Comparison of ENCODE assay signal across 14 mouse cellular contexts in the genomic region with DNA sequence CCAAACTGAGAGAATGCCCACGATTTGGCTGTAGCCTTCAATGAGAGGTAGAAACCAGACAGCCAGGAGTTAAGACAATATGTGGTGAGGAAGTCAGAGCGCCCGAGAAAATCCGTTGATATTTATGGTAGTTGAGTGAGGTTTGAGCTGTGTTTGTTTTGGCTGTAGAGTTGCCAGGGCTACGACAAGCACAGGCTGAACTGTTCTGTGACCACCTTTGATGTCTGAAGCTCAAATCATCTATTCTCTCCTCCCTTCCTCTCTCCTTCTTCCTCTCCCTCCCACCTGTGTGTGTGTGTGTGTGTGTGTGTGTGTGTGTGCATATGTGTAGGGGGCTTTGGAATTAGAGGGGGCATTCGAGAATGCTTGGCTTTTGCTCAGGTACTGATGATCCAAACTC. TPM values are rescaled to one million over a fixed set of nuclear protein-coding genes. Genes with fewer than 3 reads are reported as not detected.
DNase-seq lines count a peak whose midpoint lies in the region; ATAC-seq and TF ChIP-seq lines count a peak whose summit lies in the region.
"Had no signal": no experiment of that assay in that cellular context is flagged by ENCODE, and none has a peak within 500 bp of the region (broad histone marks: within the 10 kb centered on the region; RNA-seq: fewer than 3 reads in every experiment).

No protein-coding gene starts in this region.

- H3K4me2 ChIP-seq in heart, embryonic 15.5 days, result 0 out of 2 replicates have a peak overlapping the region, but pooled peaks have one; percentile 15
- no peak overlapping the region for H3K4me2 ChIP-seq in limb, embryonic 14.5 days (replicated peaks; ENCODE audit: low read depth, low read length, severe bottlenecking)
- H3K4me2 ChIP-seq: stomach, embryonic 15.5 days had no signal

- no peak for TF ChIP-seq POLR2A in limb, embryonic 14.5 days (IDR thresholded peaks at IDR 0.05; ENCODE audit: borderline replicate concordance, extremely low read depth, insufficient read depth, insufficient read length)

- no peak for ATAC-seq in heart, embryonic 15.5 days (replicated peaks; ENCODE audit: insufficient number of reproducible peaks, insufficient read depth, low FRiP score, low read depth)
- ATAC-seq in limb, embryonic 14.5 days (ENCODE audit: low FRiP score, low read depth), result no peak
- ATAC-seq in erythroblast, adult 5-6 weeks (replicated peaks; ENCODE audit: low FRiP score, poor library complexity, severe bottlenecking), result no peak
- ATAC-seq: forebrain, postnatal 0 days had no signal

- no peaks in the 10 kb centered on the region for H3K36me3 ChIP-seq in heart, embryonic 15.5 days
- H3K36me3 ChIP-seq in limb, embryonic 14.5 days (ENCODE audit: control insufficient read depth, insufficient read depth, low read length), result no peaks in the 10 kb centered on the region
- H3K36me3 ChIP-seq in limb, embryonic 10.5 days, result no peaks in the 10 kb centered on the region
- no peaks in the 10 kb centered on the region for H3K36me3 ChIP-seq in E14TG2a.4 (ENCODE audit: insufficient read depth, low read length)
- H3K36me3 ChIP-seq: stomach, embryonic 15.5 days had no signal

- no peaks in the 10 kb centered on the region for H3K9me3 ChIP-seq in heart, embryonic 15.5 days (replicated peaks)
- no peaks in the 10 kb centered on the region for H3K9me3 ChIP-seq in limb, embryonic 14.5 days (ENCODE audit: control insufficient read depth, low read length)
- no peaks in the 10 kb centered on the region for H3K9me3 ChIP-seq in limb, embryonic 10.5 days (replicated peaks)
- H3K9me3 ChIP-seq in E14TG2a.4 (ENCODE audit: low read length), result no peaks in the 10 kb centered on the region
- H3K9me3 ChIP-seq: stomach, embryonic 15.5 days had no signal

- peaks cover 22% of the 10 kb centered on the region for H3K4me1 ChIP-seq in heart, embryonic 15.5 days (replicated peaks)
- peaks cover 6% of the 10 kb centered on the region for H3K4me1 ChIP-seq in limb, embryonic 14.5 days (ENCODE audit: control insufficient read depth, insufficient read depth, low read length)
- H3K4me1 ChIP-seq in limb, embryonic 10.5 days, result peaks cover 16% of the 10 kb centered on the region; the same call in 1 of the 2 replicates
- peaks cover 90% of the 10 kb centered on the region for H3K4me1 ChIP-seq in E14TG2a.4 (replicated peaks; ENCODE audit: low read depth, low read length)

- H3K4me3 ChIP-seq in heart, embryonic 15.5 days, result no peak overlapping the region
- H3K4me3 ChIP-seq in limb, embryonic 14.5 days (replicated peaks; ENCODE audit: low read length), result no peak overlapping the region
- H3K4me3 ChIP-seq in limb, embryonic 10.5 days, result no peak overlapping the region
- peak overlapping the region; percentile 63; the same call in 1 of the 2 replicates for H3K4me3 ChIP-seq in E14TG2a.4 (replicated peaks; ENCODE audit: low read length)
- H3K4me3 ChIP-seq: stomach, embryonic 15.5 days had no signal

- intact Hi-C loops in heart, postnatal 14 days (cut with DNase I), result no loop called here

- WGBS in heart, embryonic 15.5 days, result 26% methylated on average over 6 of the region's 6 CpGs
- 41% methylated on average over 6 of the region's 6 CpGs for WGBS in limb, embryonic 14.5 days
- 50% methylated on average over 6 of the region's 6 CpGs for WGBS in limb, embryonic 10.5 days

- no peak overlapping the region for H3K9ac ChIP-seq in heart, embryonic 15.5 days
- H3K9ac ChIP-seq in limb, embryonic 14.5 days (ENCODE audit: low read depth, low read length, severe bottlenecking), result no peak overlapping the region
- H3K9ac ChIP-seq: forebrain, postnatal 0 days; stomach, embryonic 15.5 days had no signal

- no peak for TF ChIP-seq CTCF in E14TG2a.4 (conservative IDR thresholded peaks at IDR 0.05; ENCODE audit: low read length)

- no peaks in the 10 kb centered on the region for H3K27me3 ChIP-seq in heart, embryonic 15.5 days
- no peaks in the 10 kb centered on the region for H3K27me3 ChIP-seq in limb, embryonic 14.5 days (ENCODE audit: control insufficient read depth, insufficient read depth, low read length)
- H3K27me3 ChIP-seq in limb, embryonic 10.5 days (ENCODE audit: low read depth, poor library complexity, severe bottlenecking), result no peaks in the 10 kb centered on the region
- no peaks in the 10 kb centered on the region for H3K27me3 ChIP-seq in E14TG2a.4 (ENCODE audit: insufficient read depth, low read length)
- H3K27me3 ChIP-seq: CH12.LX; stomach, embryonic 15.5 days had no signal

- DNase-seq in heart, postnatal 14 days, result no peak
- DNase-seq in limb, embryonic 14.5 days (ENCODE audit: low spot score), result peak; percentile 35
- DNase-seq in limb, embryonic 10.5 days (ENCODE audit: low spot score), result no peak
- peak; percentile 49 for DNase-seq in induced T-regulatory cell, adult 2 months (ENCODE audit: low read depth)
- DNase-seq in gastrocnemius, postnatal 10 days, result no peak
- DNase-seq: forebrain, postnatal 0 days; kidney, adult 18-20 months; right cerebral cortex, postnatal 4 days had no signal

- no peak overlapping the region for H3K27ac ChIP-seq in heart, embryonic 15.5 days
- no peak overlapping the region for H3K27ac ChIP-seq in limb, embryonic 14.5 days (replicated peaks; ENCODE audit: low read depth, low read length)
- no peak overlapping the region for H3K27ac ChIP-seq in limb, embryonic 10.5 days
- H3K27ac ChIP-seq: macrophage; stomach, embryonic 15.5 days had no signal

RNA-seq across cellular contexts. Expression of a gene that starts 19.5 kb away (rescaled TPM):
- polyA plus RNA-seq in heart, embryonic 15.5 days (2015; fragmentation: Nextera tagmentation; extraction: Ambion mirVana), result 126 and 128 TPM in 2 replicates
- total RNA-seq in heart, postnatal 14 days (2021), result 10 to 100 TPM; 69.1 to 70.7 TPM
- polyA plus RNA-seq in limb, embryonic 14.5 days (2012; rRNA removed), result 54.0 and 62.3 TPM in 2 replicates
- 145 and 147 TPM in 2 replicates for polyA plus RNA-seq in limb, embryonic 14.5 days (2014; fragmentation: Nextera tagmentation; extraction: Ambion mirVana)
- 265 and 267 TPM in 2 replicates for polyA plus RNA-seq in limb, embryonic 10.5 days (2016; fragmentation: Nextera tagmentation; extraction: Ambion mirVana)
- total RNA-seq in erythroblast, adult 5-6 weeks (2015; ENCODE audit: low replicate concordance), result 33.2 and 33.8 TPM in 2 replicates
- total RNA-seq in erythroblast, adult 5-6 weeks (2017; ENCODE audit: low replicate concordance), result 35.0 and 43.8 TPM in 2 replicates
- 10 to 100 TPM; 57.9 to 59.4 TPM for total RNA-seq in gastrocnemius, postnatal 10 days (2021)

RNA-seq across cellular contexts. Expression of a gene that starts 34.7 kb away (rescaled TPM):
- polyA plus RNA-seq in heart, embryonic 15.5 days (2015; fragmentation: Nextera tagmentation; extraction: Ambion mirVana), result 28.4 and 29.1 TPM in 2 replicates
- total RNA-seq in heart, postnatal 14 days (2021), result 10 to 100 TPM; 36.8 to 38.2 TPM
- polyA plus RNA-seq in limb, embryonic 14.5 days (2012; rRNA removed), result 42.9 and 54.6 TPM in 2 replicates
- 42.0 and 43.0 TPM in 2 replicates for polyA plus RNA-seq in limb, embryonic 14.5 days (2014; fragmentation: Nextera tagmentation; extraction: Ambion mirVana)
- 39.0 and 44.7 TPM in 2 replicates for polyA plus RNA-seq in limb, embryonic 10.5 days (2016; fragmentation: Nextera tagmentation; extraction: Ambion mirVana)
- total RNA-seq in erythroblast, adult 5-6 weeks (2015; ENCODE audit: low replicate concordance), result 19.8 and 29.9 TPM in 2 replicates
- 20.4 and 34.8 TPM in 2 replicates for total RNA-seq in erythroblast, adult 5-6 weeks (2017; ENCODE audit: low replicate concordance)
- total RNA-seq in gastrocnemius, postnatal 10 days (2021), result 10 to 100 TPM; 63.0 to 68.2 TPM

RNA-seq across cellular contexts. Expression of a gene that starts 59.4 kb away (rescaled TPM):
- polyA plus RNA-seq in heart, embryonic 15.5 days (2015; fragmentation: Nextera tagmentation; extraction: Ambion mirVana), result 0.94 and 2.0 TPM in 2 replicates
- 1 to 10 TPM; 3.6 to 3.8 TPM for total RNA-seq in heart, postnatal 14 days (2021)
- 0.56 and 0.67 TPM in 2 replicates for polyA plus RNA-seq in limb, embryonic 14.5 days (2012; rRNA removed)
- 1.1 and 1.4 TPM in 2 replicates for polyA plus RNA-seq in limb, embryonic 14.5 days (2014; fragmentation: Nextera tagmentation; extraction: Ambion mirVana)
- 0.09 and 0.20 TPM in 2 replicates for polyA plus RNA-seq in limb, embryonic 10.5 days (2016; fragmentation: Nextera tagmentation; extraction: Ambion mirVana)
- 0.21 TPM in 1 of 2 replicates, not detected in the other for total RNA-seq in erythroblast, adult 5-6 weeks (2015; ENCODE audit: low replicate concordance)
- total RNA-seq in erythroblast, adult 5-6 weeks (2017; ENCODE audit: low replicate concordance), result 0.14 and 0.68 TPM in 2 replicates
- total RNA-seq in gastrocnemius, postnatal 10 days (2021), result 1 to 10 TPM; 3.5 to 3.8 TPM

Comparison
In these comparisons a context has a peak if more than half of its experiments do, and no peak if none do; other contexts are left out.
1. DNase-seq: peak in limb, embryonic 14.5 days (single experiment) and induced T-regulatory cell, adult 2 months (single experiment); none in heart, postnatal 14 days (0 of 2), limb, embryonic 10.5 days (single experiment) and gastrocnemius, postnatal 10 days (single experiment).